Mouse (Mus musculus) testis, postnatal 10 days (tissue): ENCODE measurements at regions not wholly inside any gene's neighbourhood (a gene's known extent, or its start where the extent isn't known, plus 50 kb on each side); places are given as distances from the start of the nearest gene placed in this dataset.
"Not testable (repeated sequence)": the region's sequence is repeated elsewhere in the genome, so short reads cannot be mapped to it uniquely, and the experiment has no call there.

Source experiments
- DNase-seq: peaks from one replicate; pipeline ENCODE4 v3.0.0; 2021; ENCODE audit warnings: low spot score

DNA sequence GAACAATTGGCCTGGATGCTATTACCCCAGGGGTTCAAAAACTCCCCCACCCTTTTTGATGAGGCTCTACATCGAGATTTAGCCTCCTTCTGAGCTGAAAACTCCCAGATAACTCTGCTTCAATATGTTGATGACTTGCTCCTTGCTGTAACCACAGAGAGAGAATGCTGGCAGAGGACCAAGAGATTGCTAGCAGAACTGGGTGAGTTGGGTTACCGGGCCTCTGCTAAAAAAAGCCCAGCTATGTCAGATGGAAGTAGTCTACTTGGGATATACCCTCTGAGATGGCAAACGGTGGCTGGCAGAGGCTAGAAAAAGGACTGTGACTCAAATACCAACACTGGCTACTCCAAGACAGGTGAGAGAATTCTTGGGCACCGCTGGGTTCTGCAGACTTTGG lies 63.9 kb upstream of the Gm906 start:
- DNase-seq: not testable (repeated sequence)

GRCm38 (mm10) chr13:50322512-50322911 lies 72.4 kb upstream of the Gm906 start:
- DNase-seq: peak; percentile 46

GRCm38 (mm10) chr13:50328614-50329013 lies 78.5 kb upstream of the Gm906 start:
- DNase-seq: no peak

DNA sequence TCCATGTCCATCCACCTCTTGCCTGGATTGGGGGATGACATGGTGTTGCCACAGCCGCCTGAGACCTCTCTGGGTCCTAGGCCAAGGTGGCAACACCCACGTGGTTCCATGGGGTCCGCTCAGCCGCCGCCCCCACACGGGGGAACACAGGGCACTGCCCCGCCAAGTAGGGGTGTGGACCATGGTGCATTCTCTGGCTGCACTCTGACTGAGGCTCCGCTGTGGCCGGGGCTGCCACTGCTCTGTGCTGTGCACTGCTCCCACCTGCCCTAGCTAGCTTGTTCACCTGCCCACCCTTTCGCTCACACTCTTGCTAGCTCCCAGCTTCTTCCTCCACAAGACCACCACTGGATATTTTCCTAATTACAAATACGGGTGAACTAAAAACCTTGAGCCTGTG lies 73.5 kb upstream of the Fbxw17 start:
- no peak for DNase-seq

DNA sequence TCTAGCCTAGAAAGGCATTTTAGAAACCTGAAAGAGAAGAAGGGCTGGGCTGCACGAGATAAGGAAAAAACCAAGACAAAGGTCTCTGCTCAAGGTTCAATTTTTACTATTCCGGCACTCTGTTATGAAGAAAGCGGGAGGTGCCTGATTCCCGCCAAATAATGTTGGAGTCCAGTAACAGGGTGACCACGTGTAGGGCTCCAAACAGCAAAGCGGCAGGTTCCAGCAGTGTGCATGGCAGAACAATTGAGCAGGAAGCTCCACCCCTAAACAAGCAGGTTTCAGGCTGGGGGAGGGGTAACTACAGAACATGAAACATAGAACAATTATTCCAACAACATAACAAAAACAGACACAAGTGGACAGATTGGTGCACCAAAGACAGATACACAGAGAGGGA lies 65.7 kb upstream of the Fbxw17 start:
- DNase-seq: no peak

DNA sequence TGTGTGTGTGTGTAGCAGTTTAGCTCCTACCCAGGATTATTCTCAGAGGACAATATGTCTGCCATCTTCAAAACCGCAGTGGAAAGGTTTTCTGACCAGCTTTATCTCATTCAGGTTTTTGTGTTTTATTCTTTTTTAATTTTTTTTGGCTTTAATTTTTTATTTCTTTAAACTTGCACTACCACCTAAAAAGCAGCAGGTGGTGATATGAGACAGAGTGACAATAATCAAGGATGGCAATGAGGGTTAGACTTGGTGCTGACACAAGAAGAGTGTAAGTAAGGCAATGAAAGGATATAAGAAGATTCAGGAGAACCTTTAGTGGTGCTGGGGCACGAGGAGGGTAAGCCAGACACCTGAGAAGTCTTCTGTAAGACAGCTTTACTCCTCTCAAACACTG lies 62.4 kb upstream of the Fbxw17 start:
- no peak for DNase-seq

DNA sequence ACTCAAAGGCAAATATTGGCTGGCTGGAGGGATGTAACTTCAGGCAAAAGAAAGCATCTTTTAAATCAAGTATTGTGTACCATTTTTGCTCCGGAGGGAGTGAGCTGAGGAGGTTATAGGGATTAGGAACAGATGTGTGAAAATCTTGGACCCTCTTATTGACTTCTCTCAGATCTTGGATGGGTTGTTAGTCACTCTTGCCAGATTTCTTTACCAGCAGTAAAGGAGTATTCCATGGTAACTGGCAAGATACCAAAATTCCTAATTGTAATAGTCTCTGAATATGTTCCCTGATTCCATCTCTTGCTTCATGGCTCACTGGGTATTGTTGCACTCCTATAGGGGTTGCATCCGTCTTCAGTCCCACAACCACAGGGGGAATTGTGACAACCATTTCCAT lies 58.1 kb upstream of the Fbxw17 start:
- DNase-seq: no peak
